Mouse (Mus musculus): ENCODE measurements around the gene Gm11564. TPM values are rescaled to one million over a fixed set of nuclear protein-coding genes. Genes with fewer than 3 reads are reported as not detected.
"Not testable (repeated sequence)": the region's sequence is repeated elsewhere in the genome, so short reads cannot be mapped to it uniquely, and the experiment has no call there.

Gm11564 gene
- total RNA-seq (2021) = not detected

GRCm38 (mm10) chr11:99815566-99815965, at the start of gene Gm11564:
TSS of gene Gm11564 (minus strand) at chr11:99815666.
- intact Hi-C loops (cut with DNase I); DNase-seq: not testable (repeated sequence)

- DNase-seq; intact Hi-C loops (cut with DNase I): not testable (repeated sequence)
These were observed 48.7 kb upstream of the Gm11564 start, which contains the start of gene Gm11559 for GRCm38 (mm10) chr11:99864176-99864575. TSS of gene Gm11559 (plus strand) at chr11:99864476.

- intact Hi-C loops (cut with DNase I) = no loop called here
- no peak for DNase-seq
These were observed 43.3 kb upstream of the Gm11564 start for GRCm38 (mm10) chr11:99858761-99859160.

GRCm38 (mm10) chr11:99857617-99858016, 42.2 kb upstream of the Gm11564 start, which contains the start of gene Gm11568:
TSS of gene Gm11568 (plus strand) at chr11:99857917.
- no peak for DNase-seq
- intact Hi-C loops (cut with DNase I) = no loop called here

- no peak for DNase-seq
- intact Hi-C loops (cut with DNase I) = no loop called here
These were observed 38.7 kb upstream of the Gm11564 start for GRCm38 (mm10) chr11:99854121-99854520.

DNA sequence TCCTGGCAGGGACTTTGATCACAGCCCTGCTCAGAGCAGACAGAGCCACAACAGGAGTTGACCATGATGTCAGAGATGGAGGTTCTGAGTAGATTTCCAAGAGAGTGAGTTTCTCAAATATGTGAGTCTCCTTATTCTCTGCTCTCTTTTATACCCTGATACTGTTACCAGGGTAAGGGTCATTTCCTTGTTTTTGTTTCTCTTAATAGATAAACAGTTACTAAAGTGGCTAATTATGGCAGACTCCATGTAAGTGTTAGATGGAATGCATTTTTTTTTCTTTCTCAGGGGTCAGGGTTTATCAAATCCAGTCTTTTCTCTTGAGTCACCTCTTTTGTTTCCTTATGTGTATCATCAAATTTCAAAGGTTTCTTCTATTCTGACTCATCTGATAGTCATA, 36.0 kb upstream of the Gm11564 start, which contains the start of gene Krtap4-16:
Krtap4-16 (minus strand) TSS at position 101 of the 400 bp plus-strand sequence.
- DNase-seq = no peak
- intact Hi-C loops (cut with DNase I) = no loop called here

- no peak for DNase-seq
- intact Hi-C loops (cut with DNase I) = no loop called here
These were observed 31.3 kb upstream of the Gm11564 start for GRCm38 (mm10) chr11:99846746-99847145.

DNA sequence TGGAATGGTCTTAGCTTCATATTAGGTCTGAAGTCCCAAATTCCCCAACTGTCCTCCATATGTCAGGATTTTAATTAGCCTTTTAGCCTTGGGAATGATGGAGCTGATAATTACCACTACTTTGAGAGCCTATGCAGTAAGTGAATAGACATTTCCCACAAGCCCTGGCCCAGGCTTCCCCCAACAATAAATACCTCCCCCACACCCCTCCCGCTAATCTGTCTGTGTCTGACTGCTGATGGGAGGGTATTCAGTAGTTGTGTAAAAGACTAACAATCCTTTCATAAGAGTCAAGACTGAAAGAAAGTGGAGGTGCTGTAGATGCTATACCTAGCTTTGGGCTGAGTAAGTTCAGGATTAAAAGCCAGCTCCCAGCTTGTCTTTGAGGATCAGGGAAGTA, 26.7 kb upstream of the Gm11564 start:
- no peak for DNase-seq
- intact Hi-C loops (cut with DNase I) = no loop called here

GRCm38 (mm10) chr11:99837966-99838365, 22.5 kb upstream of the Gm11564 start, which contains the start of gene 2300003K06Rik:
TSS of gene 2300003K06Rik (minus strand) at chr11:99838066.
- no peak for DNase-seq
- intact Hi-C loops (cut with DNase I) = no loop called here

- DNase-seq; intact Hi-C loops (cut with DNase I): not testable (repeated sequence)
These were observed 5.7 kb downstream of the Gm11564 start, which contains the start of gene Krtap4-13 for GRCm38 (mm10) chr11:99809792-99810191. TSS of gene Krtap4-13 (minus strand) at chr11:99809892.

- intact Hi-C loops (cut with DNase I); DNase-seq: not testable (repeated sequence)
These were observed 11.1 kb downstream of the Gm11564 start, which contains the start of gene Gm11554 for GRCm38 (mm10) chr11:99804346-99804745. TSS of gene Gm11554 (minus strand) at chr11:99804446.

GRCm38 (mm10) chr11:99798832-99799231, 16.6 kb downstream of the Gm11564 start, which contains the start of gene Gm11569:
TSS of gene Gm11569 (minus strand) at chr11:99798932.
- intact Hi-C loops (cut with DNase I); DNase-seq: not testable (repeated sequence)

- intact Hi-C loops (cut with DNase I) = no loop called here
These were observed 22.1 kb downstream of the Gm11564 start, which contains the start of gene Gm11596 for GRCm38 (mm10) chr11:99793367-99793766. TSS of gene Gm11596 (minus strand) at chr11:99793467.

GRCm38 (mm10) chr11:99784900-99785299, 30.6 kb downstream of the Gm11564 start, which contains the start of gene Krtap4-9:
TSS of gene Krtap4-9 (plus strand) at chr11:99785200.
- intact Hi-C loops (cut with DNase I); DNase-seq: not testable (repeated sequence)

More at GRCm38 (mm10) chr11:99793367-99793766, 22.1 kb downstream of the Gm11564 start, which contains the start of gene Gm11596:
- DNase-seq = no peak

- no peak for DNase-seq
- intact Hi-C loops (cut with DNase I) = no loop called here
These were observed 34.9 kb downstream of the Gm11564 start, which contains the start of gene Krtap4-8 for GRCm38 (mm10) chr11:99780604-99781003. TSS of gene Krtap4-8 (minus strand) at chr11:99780704.

GRCm38 (mm10) chr11:99778401-99778800, 37.1 kb downstream of the Gm11564 start:
- intact Hi-C loops (cut with DNase I) = no loop called here
- no peak for DNase-seq

GRCm38 (mm10) chr11:99772813-99773212, 42.7 kb downstream of the Gm11564 start, which contains the start of gene Gm11595:
TSS of gene Gm11595 (minus strand) at chr11:99772913.
- intact Hi-C loops (cut with DNase I); DNase-seq: not testable (repeated sequence)

DNA sequence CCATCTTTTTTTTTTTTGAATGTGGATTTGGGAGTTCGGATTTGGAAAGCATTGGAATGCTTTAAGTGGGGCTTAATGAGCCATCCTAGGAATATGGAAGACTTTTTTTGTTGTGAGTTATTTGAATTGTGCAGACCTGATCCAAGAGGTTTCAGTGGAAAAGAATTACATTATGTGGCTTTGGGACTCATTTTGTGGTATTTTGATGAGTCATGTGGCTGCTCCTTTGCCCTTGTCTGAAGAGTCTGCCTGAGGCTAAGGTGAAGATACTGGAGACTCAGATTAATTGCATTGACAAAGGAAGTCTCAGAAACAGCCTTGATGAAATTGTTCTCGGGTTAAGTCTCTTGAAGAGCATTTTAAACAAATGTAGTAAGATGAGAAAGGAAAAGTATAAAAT, 47.1 kb downstream of the Gm11564 start:
- intact Hi-C loops (cut with DNase I) = no loop called here
- no peak for DNase-seq

Data from heart, postnatal 10 days (tissue).